Mouse (Mus musculus): Measurements from ENCODE around the gene Eif3j1. TPM values are rescaled to one million over a fixed set of nuclear protein-coding genes. Genes with fewer than 3 reads are reported as not detected.
"Not testable (repeated sequence)": the region's sequence is repeated elsewhere in the genome, so short reads cannot be mapped to it uniquely, and the experiment has no call there.

Eif3j1 gene
- polyA plus RNA-seq, 1 experiment, result 3.1 TPM

DNA sequence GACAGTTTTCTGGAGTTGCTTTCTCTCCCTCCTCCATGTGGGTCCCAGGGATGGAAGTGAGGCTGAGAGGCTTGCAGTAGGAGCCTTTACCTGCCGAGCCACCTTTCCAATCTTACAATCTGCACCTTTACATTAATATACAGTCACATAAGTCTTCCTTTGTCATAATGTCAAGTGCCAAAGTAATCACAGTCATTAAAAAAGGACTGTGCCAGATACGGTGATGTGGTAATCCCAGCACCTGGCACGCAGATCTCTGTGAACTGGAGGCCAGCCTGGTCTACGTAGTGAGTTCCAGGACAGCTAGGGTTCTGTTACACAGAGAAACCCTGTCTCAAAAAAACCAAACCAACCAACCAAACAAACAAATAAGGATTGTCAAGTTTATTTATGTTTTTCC lies 65.5 kb downstream of the Eif3j1 start:
- H3K4me1 ChIP-seq (ENCODE audit: control insufficient read depth, insufficient read depth, low read length), result no peaks in the 10 kb centered on the region
- 87% methylated on average over 4 of the region's 4 CpGs for WGBS
- TF ChIP-seq CTCF (IDR thresholded peaks at IDR 0.05; ENCODE audit: insufficient read depth, low read length), result no peak
- TF ChIP-seq POLR2A (IDR thresholded peaks at IDR 0.05; ENCODE audit: borderline replicate concordance, extremely low read depth, low read depth, low read length), result no peak
- no peak for DNase-seq
- no peak overlapping the region for H3K4me3 ChIP-seq (replicated peaks; ENCODE audit: extremely low read depth, low read depth, low read length)

DNA sequence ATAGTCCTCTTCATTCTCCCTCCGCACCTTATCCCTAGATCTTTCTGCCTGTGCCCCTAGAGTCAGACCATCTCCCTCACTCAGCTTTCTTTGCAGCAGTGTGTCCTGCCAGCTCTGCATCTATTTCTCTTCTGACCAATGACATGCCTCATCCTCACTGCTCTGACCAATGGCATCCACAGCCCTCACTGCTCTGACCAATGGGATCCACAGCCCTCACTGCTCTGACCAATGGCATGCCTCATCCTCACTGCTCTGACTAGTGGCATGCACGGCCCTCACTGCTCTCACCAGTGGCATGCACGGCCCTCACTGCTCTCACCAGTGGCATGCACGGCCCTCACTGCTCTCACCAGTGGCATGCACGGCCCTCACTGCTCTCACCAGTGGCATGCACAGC lies 69.3 kb downstream of the Eif3j1 start:
- not testable (repeated sequence) for H3K4me1 ChIP-seq (ENCODE audit: control insufficient read depth, insufficient read depth, low read length); DNase-seq; H3K4me3 ChIP-seq (replicated peaks; ENCODE audit: extremely low read depth, low read depth, low read length)
- WGBS, result 71% methylated on average over 5 of the region's 5 CpGs

DNA sequence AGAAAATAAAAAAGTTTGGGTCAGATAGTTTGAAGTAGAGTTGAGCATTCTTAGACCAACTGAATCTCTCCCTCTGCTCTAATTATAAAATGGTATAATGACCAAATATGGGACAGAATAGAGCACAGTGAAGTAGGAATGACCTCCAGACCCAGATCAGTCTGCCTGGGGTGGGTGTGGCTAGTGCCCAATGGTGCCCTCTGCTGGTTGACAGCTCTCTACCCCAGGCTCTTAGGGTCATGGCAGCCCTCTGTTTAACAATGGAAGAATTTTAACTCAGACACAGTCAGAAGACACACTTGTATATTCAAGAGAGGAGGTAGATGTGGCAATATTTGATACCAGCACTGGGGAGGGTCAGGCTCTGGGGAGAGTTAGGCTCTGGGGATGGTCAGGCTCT lies 73.7 kb downstream of the Eif3j1 start:
- H3K4me3 ChIP-seq (replicated peaks; ENCODE audit: extremely low read depth, low read depth, low read length), result no peak overlapping the region
- no peaks in the 10 kb centered on the region for H3K4me1 ChIP-seq (ENCODE audit: control insufficient read depth, insufficient read depth, low read length)
- TF ChIP-seq CTCF (IDR thresholded peaks at IDR 0.05; ENCODE audit: insufficient read depth, low read length) (peak; percentile 62), POLR2A (IDR thresholded peaks at IDR 0.05; ENCODE audit: borderline replicate concordance, extremely low read depth, low read depth, low read length) (no peak)
- no peak for DNase-seq

Other genes starting within 250 kb of the Eif3j1 start
- gene Frmd5, start 221.5 kb upstream of the Eif3j1 start, polyA plus RNA-seq (2012; rRNA removed), result 5.3 and 6.4 TPM in 2 replicates
- gene Casc4, start 161.6 kb upstream of the Eif3j1 start, polyA plus RNA-seq (2012; rRNA removed), result 28.7 and 38.5 TPM in 2 replicates
- gene Ctdspl2, start 72.5 kb upstream of the Eif3j1 start, polyA plus RNA-seq (2012; rRNA removed), result 4.6 and 5.8 TPM in 2 replicates
- gene Mageb3, start 72.5 kb upstream of the Eif3j1 start, polyA plus RNA-seq (2012; rRNA removed), result not detected in 2 replicates
- gene Spg11, start 89.8 kb downstream of the Eif3j1 start, polyA plus RNA-seq (2012; rRNA removed), result 7.4 and 9.2 TPM in 2 replicates
- 1,104 and 1,411 TPM in 2 replicates for gene B2m, start 119.1 kb downstream of the Eif3j1 start, polyA plus RNA-seq (2012; rRNA removed)
- 0.08 TPM in 1 of 2 replicates, not detected in the other for gene Trim69, start 132.2 kb downstream of the Eif3j1 start, polyA plus RNA-seq (2012; rRNA removed)
- 0.07 TPM in 1 of 2 replicates, not detected in the other for gene Patl2, start 157.6 kb downstream of the Eif3j1 start, polyA plus RNA-seq (2012; rRNA removed)
- gene Terb2, start 157.7 kb downstream of the Eif3j1 start, polyA plus RNA-seq (2012; rRNA removed), result not detected in 2 replicates
- 15.3 and 21.9 TPM in 2 replicates for gene Sord, start 206.2 kb downstream of the Eif3j1 start, polyA plus RNA-seq (2012; rRNA removed)